Mouse (Mus musculus) liver, embryonic 16.5 days (tissue): Measurements from ENCODE around the gene Fdxr. TPM values are rescaled to one million over a fixed set of nuclear protein-coding genes. Genes with fewer than 3 reads are reported as not detected.
A peak's percentile ranks its signal among the peaks of the same experiment; 100 is the strongest.

Experiments
- ATAC-seq: fragments of 200-750 bp; cut with Nextera tagmentation; 2 replicates; pipeline ENCODE4 v1.8.0; 2017; ENCODE audit warnings: low read depth, mild to moderate bottlenecking, moderate number of reproducible peaks, moderate library complexity
- H3K27ac ChIP-seq: fragments of 300-500 bp; sonication (generic); 2 replicates; pipeline ENCODE4 v1.5.1; 2014; ENCODE audit warnings: mild to moderate bottlenecking, low read length
- H3K27me3 ChIP-seq: fragments of 300-500 bp; sonication (generic); 2 replicates; pipeline ENCODE4 v1.6.1; 2014; ENCODE audit warnings: low read depth, low read length, mixed read lengths; ENCODE audit not compliant: control insufficient read depth, insufficient read depth
- H3K36me3 ChIP-seq: fragments of 300-500 bp; sonication (generic); 2 replicates; pipeline ENCODE4 v1.6.1; 2014; ENCODE audit warnings: mild to moderate bottlenecking; ENCODE audit not compliant: control insufficient read depth, insufficient read depth
- H3K4me1 ChIP-seq: fragments of 300-500 bp; sonication (generic); 2 replicates; pipeline ENCODE4 v1.6.1; 2014; ENCODE audit warnings: low read depth, low read length, mixed read lengths; ENCODE audit not compliant: control insufficient read depth
- H3K4me2 ChIP-seq: fragments of 300-500 bp; sonication (generic); 2 replicates; pipeline ENCODE4 v1.6.1; 2014; ENCODE audit warnings: low read depth, low read length, mixed read lengths
- H3K4me3 ChIP-seq: fragments of 300-500 bp; sonication (generic); 2 replicates; pipeline ENCODE4 v1.5.1; 2014; ENCODE audit warnings: low read depth, mild to moderate bottlenecking, low read length
- H3K9ac ChIP-seq: fragments of 300-500 bp; sonication (generic); 2 replicates; pipeline ENCODE4 v1.6.1; 2014; ENCODE audit warnings: low read depth, low read length
- H3K9me3 ChIP-seq: fragments of 300-500 bp; sonication (generic); replicated peaks from 2 replicates; pipeline ENCODE4 v1.6.1; 2016; ENCODE audit warnings: low read length; ENCODE audit not compliant: control insufficient read depth
- WGBS: fragments of 180-500 bp; shearing (Covaris S2); extraction: QIAGEN DNeasy Blood & Tissue Kit; methylation state at CpG from one replicate; pipeline ENCODE4 v1.1.7; 2014; ENCODE audit not compliant: insufficient replicate concordance; 5-methylcytosine and 5-hydroxymethylcytosine counted together
- polyA plus RNA-seq: library from polyadenylated mRNA; unstranded; fragments of >200 nt; fragmentation: Nextera tagmentation; extraction: Ambion mirVana; gene quantifications from 2 replicates; pipeline ENCODE4 v1.2.1, GENCODE M21; 2015

The Fdxr gene
- polyA plus RNA-seq, 1 experiment from 2014 or later = 21.7 TPM

- Histone ChIP-seq H3K4me2 (no peak overlapping the region), H3K9me3 (no peaks in the 10 kb centered on the region), H3K27ac (no peak overlapping the region), H3K4me3 (no peak overlapping the region), H3K4me1 (no peaks in the 10 kb centered on the region), H3K36me3 (no peaks in the 10 kb centered on the region), H3K9ac (no peak overlapping the region), H3K27me3 (peaks cover 40% of the 10 kb centered on the region)
- WGBS = 47% methylated on average over 3 of the region's 3 CpGs
- no peak for ATAC-seq
These were observed 25.6 kb downstream of the Fdxr start for GRCm38 (mm10) chr11:115251258-115251657.

- Histone ChIP-seq H3K9me3 (no peaks in the 10 kb centered on the region), H3K27me3 (peaks cover 37% of the 10 kb centered on the region), H3K27ac (no peak overlapping the region), H3K9ac (no peak overlapping the region), H3K4me1 (no peaks in the 10 kb centered on the region), H3K4me2 (peak overlapping the region; percentile 46), H3K36me3 (no peaks in the 10 kb centered on the region), H3K4me3 (peak overlapping the region; percentile 30; the same call in 1 of the 2 replicates)
- WGBS = 3% methylated on average over 36 of the region's 36 CpGs
- no peak for ATAC-seq
These were observed 26.3 kb downstream of the Fdxr start for GRCm38 (mm10) chr11:115250405-115251090.

- H3K4me1 ChIP-seq = no peaks in the 10 kb centered on the region
- no peaks in the 10 kb centered on the region for H3K36me3 ChIP-seq
- peak overlapping the region; percentile 30; the same call in 1 of the 2 replicates for H3K4me3 ChIP-seq
- no peaks in the 10 kb centered on the region for H3K9me3 ChIP-seq
- WGBS = 3% methylated on average over 62 of the region's 63 CpGs
- no peak for ATAC-seq
- no peak overlapping the region for H3K27ac ChIP-seq
- H3K9ac ChIP-seq = no peak overlapping the region
- peaks cover 37% of the 10 kb centered on the region for H3K27me3 ChIP-seq
- peak overlapping the region; percentile 46 for H3K4me2 ChIP-seq
These were observed 27.0 kb downstream of the Fdxr start for GRCm38 (mm10) chr11:115249721-115250404.

GRCm38 (mm10) chr11:115247945-115248344 lies 28.9 kb downstream of the Fdxr start:
- Histone ChIP-seq H3K36me3 (no peaks in the 10 kb centered on the region), H3K4me2 (no peak overlapping the region), H3K27ac (no peak overlapping the region), H3K4me3 (no peak overlapping the region), H3K9ac (no peak overlapping the region), H3K4me1 (peaks cover 5% of the 10 kb centered on the region; the same call in 1 of the 2 replicates), H3K27me3 (peaks cover 37% of the 10 kb centered on the region), H3K9me3 (no peaks in the 10 kb centered on the region)
- ATAC-seq = no peak
- 41% methylated on average over 6 of the region's 6 CpGs for WGBS

- Histone ChIP-seq H3K27ac (no peak overlapping the region), H3K9ac (no peak overlapping the region), H3K4me1 (peaks cover 5% of the 10 kb centered on the region; the same call in 1 of the 2 replicates), H3K4me2 (no peak overlapping the region), H3K9me3 (no peaks in the 10 kb centered on the region), H3K4me3 (no peak overlapping the region), H3K36me3 (no peaks in the 10 kb centered on the region), H3K27me3 (peaks cover 34% of the 10 kb centered on the region)
- WGBS = 17% methylated on average over 3 of the region's 3 CpGs
- ATAC-seq = no peak
These were observed 29.6 kb downstream of the Fdxr start for GRCm38 (mm10) chr11:115247240-115247639.

GRCm38 (mm10) chr11:115246386-115246785 lies 30.5 kb downstream of the Fdxr start:
- Histone ChIP-seq H3K27me3 (peaks cover 28% of the 10 kb centered on the region), H3K4me3 (no peak overlapping the region), H3K9me3 (no peaks in the 10 kb centered on the region), H3K36me3 (no peaks in the 10 kb centered on the region), H3K4me1 (peaks cover 5% of the 10 kb centered on the region; the same call in 1 of the 2 replicates), H3K4me2 (no peak overlapping the region), H3K9ac (no peak overlapping the region), H3K27ac (no peak overlapping the region)
- no peak for ATAC-seq
- WGBS = 72% methylated on average over 8 of the region's 8 CpGs

GRCm38 (mm10) chr11:115244840-115245239 lies 32.0 kb downstream of the Fdxr start:
- Histone ChIP-seq H3K9me3 (no peaks in the 10 kb centered on the region), H3K4me3 (no peak overlapping the region), H3K36me3 (no peaks in the 10 kb centered on the region), H3K4me1 (peaks cover 5% of the 10 kb centered on the region; the same call in 1 of the 2 replicates), H3K9ac (no peak overlapping the region), H3K4me2 (no peak overlapping the region), H3K27ac (no peak overlapping the region; the same call in 1 of the 2 replicates), H3K27me3 (peaks cover 14% of the 10 kb centered on the region)
- 70% methylated on average over 8 of the region's 8 CpGs for WGBS
- peak; percentile 87 for ATAC-seq

GRCm38 (mm10) chr11:115243783-115244182 lies 33.1 kb downstream of the Fdxr start:
- Histone ChIP-seq H3K4me3 (no peak overlapping the region), H3K27ac (no peak overlapping the region), H3K9me3 (no peaks in the 10 kb centered on the region), H3K36me3 (no peaks in the 10 kb centered on the region), H3K4me2 (no peak overlapping the region), H3K4me1 (peaks cover 5% of the 10 kb centered on the region; the same call in 1 of the 2 replicates), H3K27me3 (peaks cover 3% of the 10 kb centered on the region), H3K9ac (no peak overlapping the region)
- WGBS = 65% methylated on average over 12 of the region's 12 CpGs
- ATAC-seq = peak; percentile 72

- Histone ChIP-seq H3K36me3 (no peaks in the 10 kb centered on the region), H3K4me3 (no peak overlapping the region), H3K27me3 (no peaks in the 10 kb centered on the region; the same call in 1 of the 2 replicates), H3K9me3 (no peaks in the 10 kb centered on the region), H3K4me2 (no peak overlapping the region), H3K27ac (no peak overlapping the region), H3K4me1 (peaks cover 5% of the 10 kb centered on the region; the same call in 1 of the 2 replicates), H3K9ac (no peak overlapping the region)
- WGBS = 64% methylated on average over 3 of the region's 3 CpGs
- ATAC-seq = no peak
These were observed 34.1 kb downstream of the Fdxr start for GRCm38 (mm10) chr11:115242746-115243145.
